Mouse (Mus musculus): ENCODE data around the gene Aldh2. TPM values are rescaled to one million over a fixed set of nuclear protein-coding genes. Genes with fewer than 3 reads are reported as not detected.
"Not testable (repeated sequence)": the region's sequence is repeated elsewhere in the genome, so short reads cannot be mapped to it uniquely, and the experiment has no call there.

The Aldh2 gene
- polyA plus RNA-seq (2012; rRNA removed), result 328 and 418 TPM in 2 replicates
- polyA plus RNA-seq (2014; fragmentation: Nextera tagmentation; extraction: Ambion mirVana), result 108 and 134 TPM in 2 replicates

DNA sequence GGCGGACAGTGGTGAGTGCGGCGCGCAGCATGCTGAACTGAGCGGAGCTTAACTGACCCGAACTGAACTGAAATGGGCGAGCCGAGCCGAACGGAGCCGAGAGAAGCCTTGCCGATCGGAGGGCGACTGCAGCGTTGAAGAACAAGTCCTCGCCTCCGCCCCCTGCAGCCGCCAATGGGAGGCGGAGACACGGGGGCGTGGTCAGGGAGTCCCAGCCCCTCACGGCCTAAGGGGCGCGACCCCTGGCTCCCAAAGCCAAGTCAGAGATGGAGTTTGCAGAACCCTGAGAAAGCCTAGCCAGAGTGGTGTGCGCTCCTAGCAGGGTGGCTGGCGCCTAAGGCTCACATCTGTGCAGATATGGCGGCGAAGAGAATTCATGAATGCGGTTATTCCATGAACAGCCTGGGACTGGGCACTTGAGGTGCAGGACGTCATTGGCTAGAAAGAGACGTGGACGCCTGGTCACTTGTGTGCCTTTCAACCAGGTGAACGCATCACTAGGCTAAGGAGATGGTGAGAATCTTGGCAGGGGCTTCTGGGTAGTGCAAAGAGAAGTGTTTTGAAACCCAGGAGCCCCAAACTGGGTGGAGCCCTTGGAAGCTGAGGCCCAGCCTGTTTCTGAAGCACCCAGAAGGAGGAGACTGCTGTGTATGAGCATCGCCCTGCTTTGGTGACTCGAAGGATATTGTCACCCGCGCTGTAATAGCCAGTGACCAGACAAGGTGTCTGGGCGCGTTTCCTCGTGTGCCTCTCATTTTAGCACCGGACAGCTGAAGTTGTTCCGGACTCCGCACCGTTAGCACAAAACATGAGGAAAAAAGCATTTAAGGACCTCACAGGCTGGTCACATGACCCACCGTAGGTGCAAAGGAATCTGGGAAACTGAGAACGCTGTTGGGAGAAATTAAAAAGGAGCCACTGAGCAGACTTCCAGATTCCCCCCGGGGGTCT is at the start of gene Aldh2:
Gene Aldh2 (minus strand): TSS at position 374 of the 951 bp plus-strand sequence.
- Histone ChIP-seq H3K4me2 (replicated peaks; ENCODE audit: low read depth, low read length, severe bottlenecking) (peak within 1 kb of the TSS; percentile 59), H3K27me3 (ENCODE audit: control insufficient read depth, insufficient read depth, low read length) (no peaks in the 10 kb centered on the region), H3K9me3 (ENCODE audit: control insufficient read depth, low read length) (no peaks in the 10 kb centered on the region), H3K9ac (ENCODE audit: low read depth, low read length, severe bottlenecking) (peak within 1 kb of the TSS; percentile 83), H3K4me3 (replicated peaks; ENCODE audit: low read length) (peak within 1 kb of the TSS; percentile 81), H3K4me1 (ENCODE audit: control insufficient read depth, insufficient read depth, low read length) (peaks cover 14% of the 10 kb centered on the region), H3K27ac (replicated peaks; ENCODE audit: low read depth, low read length) (peak within 1 kb of the TSS; percentile 78), H3K36me3 (ENCODE audit: control insufficient read depth, insufficient read depth, low read length) (no peaks in the 10 kb centered on the region; the same call in 1 of the 2 replicates)
- ATAC-seq (ENCODE audit: low FRiP score, low read depth) (peak; percentile 90), DNase-seq (ENCODE audit: low spot score) (peak; percentile 90)
- TF ChIP-seq POLR2A (IDR thresholded peaks at IDR 0.05; ENCODE audit: borderline replicate concordance, extremely low read depth, insufficient read depth, insufficient read length), result 0 out of 2 replicates have a peak, but pooled peaks have one; percentile 23
- 2% methylated on average over 45 of the region's 47 CpGs for WGBS

DNA sequence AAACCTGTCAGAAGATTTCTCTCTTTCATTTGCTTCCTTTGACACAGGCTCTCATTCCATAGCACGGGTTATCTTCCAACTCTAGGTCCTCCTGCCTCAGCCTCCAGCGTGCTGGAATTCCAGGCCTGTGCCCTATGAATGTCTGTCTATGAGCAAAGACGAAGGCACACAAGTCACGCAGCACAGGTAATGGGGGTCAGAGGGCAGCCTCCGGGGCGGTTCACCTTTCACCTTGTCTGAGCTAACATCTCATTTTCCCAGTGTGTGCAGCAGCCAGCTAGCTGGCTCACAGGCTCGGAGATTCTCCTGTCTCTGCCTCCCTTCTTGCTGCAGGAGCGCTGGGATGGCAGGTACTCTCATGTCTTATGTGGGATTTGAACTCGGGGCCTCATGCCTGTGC is 46.0 kb upstream of the Aldh2 start:
- H3K4me2 ChIP-seq (replicated peaks; ENCODE audit: low read depth, low read length, severe bottlenecking), result no peak overlapping the region
- no peak overlapping the region for H3K27ac ChIP-seq (replicated peaks; ENCODE audit: low read depth, low read length)
- no peak overlapping the region for H3K4me3 ChIP-seq (replicated peaks; ENCODE audit: low read length)
- no peak for TF ChIP-seq POLR2A (IDR thresholded peaks at IDR 0.05; ENCODE audit: borderline replicate concordance, extremely low read depth, insufficient read depth, insufficient read length)
- no peak for DNase-seq (ENCODE audit: low spot score)
- no peaks in the 10 kb centered on the region for H3K9me3 ChIP-seq (ENCODE audit: control insufficient read depth, low read length)
- WGBS, result 89% methylated on average over 9 of the region's 9 CpGs
- H3K27me3 ChIP-seq (ENCODE audit: control insufficient read depth, insufficient read depth, low read length), result no peaks in the 10 kb centered on the region
- H3K4me1 ChIP-seq (ENCODE audit: control insufficient read depth, insufficient read depth, low read length), result no peaks in the 10 kb centered on the region
- ATAC-seq (ENCODE audit: low FRiP score, low read depth), result no peak
- no peaks in the 10 kb centered on the region for H3K36me3 ChIP-seq (ENCODE audit: control insufficient read depth, insufficient read depth, low read length)
- H3K9ac ChIP-seq (ENCODE audit: low read depth, low read length, severe bottlenecking), result no peak overlapping the region

DNA sequence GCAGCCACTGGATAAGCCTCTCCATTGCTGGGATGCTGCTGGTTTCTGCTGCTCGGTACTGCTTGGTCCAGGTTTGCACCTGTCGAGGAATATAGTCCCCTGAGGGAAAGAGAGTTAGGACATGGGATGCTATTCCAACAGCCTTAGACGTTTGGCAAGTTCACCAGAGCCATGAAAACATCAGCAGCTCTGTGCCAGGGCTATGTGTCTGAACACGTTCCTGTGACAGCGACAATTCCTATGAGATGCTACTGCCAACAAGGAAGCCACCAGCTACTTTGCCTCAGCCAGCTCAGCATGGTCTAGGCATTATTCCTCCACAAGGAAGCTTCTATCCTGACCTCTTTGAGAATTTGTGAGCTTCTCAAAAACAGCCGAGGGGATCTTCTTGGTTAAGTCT is 43.7 kb upstream of the Aldh2 start:
- no peak overlapping the region for H3K9ac ChIP-seq (ENCODE audit: low read depth, low read length, severe bottlenecking)
- no peaks in the 10 kb centered on the region for H3K4me1 ChIP-seq (ENCODE audit: control insufficient read depth, insufficient read depth, low read length)
- no peak for ATAC-seq (ENCODE audit: low FRiP score, low read depth)
- 75% methylated on average over 6 of the region's 6 CpGs for WGBS
- H3K27ac ChIP-seq (replicated peaks; ENCODE audit: low read depth, low read length), result no peak overlapping the region
- no peaks in the 10 kb centered on the region for H3K36me3 ChIP-seq (ENCODE audit: control insufficient read depth, insufficient read depth, low read length)
- no peak overlapping the region for H3K4me3 ChIP-seq (replicated peaks; ENCODE audit: low read length)
- H3K27me3 ChIP-seq (ENCODE audit: control insufficient read depth, insufficient read depth, low read length), result no peaks in the 10 kb centered on the region
- H3K4me2 ChIP-seq (replicated peaks; ENCODE audit: low read depth, low read length, severe bottlenecking), result no peak overlapping the region
- no peaks in the 10 kb centered on the region for H3K9me3 ChIP-seq (ENCODE audit: control insufficient read depth, low read length)
- no peak for TF ChIP-seq POLR2A (IDR thresholded peaks at IDR 0.05; ENCODE audit: borderline replicate concordance, extremely low read depth, insufficient read depth, insufficient read length)
- no peak for DNase-seq (ENCODE audit: low spot score)

DNA sequence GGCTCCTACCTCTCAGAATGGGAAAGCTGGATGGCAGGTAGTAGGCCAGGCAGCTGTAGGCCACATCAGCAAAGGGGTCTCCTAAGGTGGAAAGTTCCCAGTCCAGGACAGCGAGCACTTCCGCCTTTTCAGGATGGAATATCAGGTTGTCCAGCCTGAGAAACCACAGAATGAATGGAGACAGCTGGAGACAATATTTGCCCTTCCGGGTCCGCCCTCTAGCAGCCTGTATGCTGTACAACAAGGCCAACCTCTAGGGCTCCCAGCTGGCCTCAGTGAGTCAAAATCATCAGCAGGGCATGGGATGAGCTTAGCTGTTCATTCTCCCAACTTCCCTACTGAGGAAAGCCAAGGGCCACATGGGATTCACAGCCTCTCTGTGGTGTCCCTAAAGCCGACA is 41.0 kb upstream of the Aldh2 start:
- DNase-seq (ENCODE audit: low spot score), result no peak
- TF ChIP-seq POLR2A (IDR thresholded peaks at IDR 0.05; ENCODE audit: borderline replicate concordance, extremely low read depth, insufficient read depth, insufficient read length), result no peak
- Histone ChIP-seq H3K36me3 (ENCODE audit: control insufficient read depth, insufficient read depth, low read length) (no peaks in the 10 kb centered on the region), H3K9ac (ENCODE audit: low read depth, low read length, severe bottlenecking) (no peak overlapping the region), H3K27me3 (ENCODE audit: control insufficient read depth, insufficient read depth, low read length) (no peaks in the 10 kb centered on the region), H3K4me3 (replicated peaks; ENCODE audit: low read length) (no peak overlapping the region), H3K4me2 (replicated peaks; ENCODE audit: low read depth, low read length, severe bottlenecking) (no peak overlapping the region), H3K27ac (replicated peaks; ENCODE audit: low read depth, low read length) (no peak overlapping the region), H3K9me3 (ENCODE audit: control insufficient read depth, low read length) (no peaks in the 10 kb centered on the region), H3K4me1 (ENCODE audit: control insufficient read depth, insufficient read depth, low read length) (no peaks in the 10 kb centered on the region)
- no peak for ATAC-seq (ENCODE audit: low FRiP score, low read depth)
- 93% methylated on average over 5 of the region's 5 CpGs for WGBS

DNA sequence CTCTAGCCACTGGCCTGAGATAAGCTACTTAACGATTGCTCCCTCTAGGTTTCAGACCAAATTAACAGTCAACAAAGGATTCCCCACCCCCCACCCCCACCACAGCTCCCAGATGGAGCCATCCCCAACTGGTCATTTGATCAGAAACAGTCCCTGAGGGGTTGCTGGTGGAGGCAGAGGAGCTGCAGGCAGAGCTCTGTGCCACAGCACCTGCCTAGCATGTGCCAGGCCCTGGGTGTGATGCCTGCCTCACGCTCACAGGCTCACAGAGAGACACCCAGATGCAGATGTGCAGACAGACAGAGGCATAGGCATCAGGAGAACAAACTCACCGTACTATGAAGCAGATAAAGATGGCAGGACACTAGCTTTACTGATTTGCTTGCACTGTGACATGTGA is 39.2 kb upstream of the Aldh2 start:
- no peak overlapping the region for H3K4me3 ChIP-seq (replicated peaks; ENCODE audit: low read length)
- H3K9ac ChIP-seq (ENCODE audit: low read depth, low read length, severe bottlenecking), result no peak overlapping the region
- H3K9me3 ChIP-seq (ENCODE audit: control insufficient read depth, low read length), result no peaks in the 10 kb centered on the region
- no peaks in the 10 kb centered on the region for H3K36me3 ChIP-seq (ENCODE audit: control insufficient read depth, insufficient read depth, low read length)
- DNase-seq (ENCODE audit: low spot score) (no peak), ATAC-seq (ENCODE audit: low FRiP score, low read depth) (no peak)
- no peaks in the 10 kb centered on the region for H3K27me3 ChIP-seq (ENCODE audit: control insufficient read depth, insufficient read depth, low read length)
- H3K4me1 ChIP-seq (ENCODE audit: control insufficient read depth, insufficient read depth, low read length), result no peaks in the 10 kb centered on the region
- no peak overlapping the region for H3K27ac ChIP-seq (replicated peaks; ENCODE audit: low read depth, low read length)
- TF ChIP-seq POLR2A (IDR thresholded peaks at IDR 0.05; ENCODE audit: borderline replicate concordance, extremely low read depth, insufficient read depth, insufficient read length), result no peak
- WGBS, result 37% methylated on average over 3 of the region's 3 CpGs
- no peak overlapping the region for H3K4me2 ChIP-seq (replicated peaks; ENCODE audit: low read depth, low read length, severe bottlenecking)

DNA sequence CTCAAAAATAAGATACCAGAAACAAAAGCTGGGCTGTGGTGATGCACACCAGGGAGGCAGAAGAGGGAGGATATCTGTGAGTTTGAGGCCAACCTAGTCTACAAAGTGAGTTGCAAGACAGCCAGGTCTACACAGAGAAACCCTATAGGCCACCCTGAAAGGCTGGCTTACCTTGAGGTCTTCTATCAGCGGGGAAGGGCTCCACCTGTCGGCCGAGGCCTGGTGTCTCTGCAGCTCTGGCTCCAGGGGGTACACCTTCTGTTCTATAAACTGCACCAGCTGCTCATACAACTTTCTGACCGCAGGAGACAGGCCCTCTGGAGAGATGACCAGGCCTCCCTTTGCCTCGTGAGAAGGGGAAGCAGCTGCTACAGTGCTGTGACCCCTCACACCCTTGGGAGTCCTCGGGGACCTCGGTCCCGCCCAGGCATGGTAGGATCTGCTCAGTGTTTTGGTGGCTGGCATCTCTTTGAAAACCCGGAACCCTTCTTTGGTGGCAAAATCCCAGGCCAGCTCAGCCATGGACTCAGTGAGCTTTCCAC is 37.6 kb upstream of the Aldh2 start:
- 57% methylated on average over 6 of the region's 9 CpGs for WGBS
- H3K4me1 ChIP-seq (ENCODE audit: control insufficient read depth, insufficient read depth, low read length); H3K36me3 ChIP-seq (ENCODE audit: control insufficient read depth, insufficient read depth, low read length); ATAC-seq (ENCODE audit: low FRiP score, low read depth); H3K27ac ChIP-seq (replicated peaks; ENCODE audit: low read depth, low read length); H3K4me3 ChIP-seq (replicated peaks; ENCODE audit: low read length); H3K9me3 ChIP-seq (ENCODE audit: control insufficient read depth, low read length); DNase-seq (ENCODE audit: low spot score); H3K9ac ChIP-seq (ENCODE audit: low read depth, low read length, severe bottlenecking); H3K27me3 ChIP-seq (ENCODE audit: control insufficient read depth, insufficient read depth, low read length); H3K4me2 ChIP-seq (replicated peaks; ENCODE audit: low read depth, low read length, severe bottlenecking): not testable (repeated sequence)
